Mouse (Mus musculus) regulatory T cell (primary cell): ENCODE results near the gene 4930412O13Rik.

Experiments
- in situ Hi-C: fragments of 300-600 bp; cut with MboI, MseI; formaldehyde crosslinking; loops from one replicate; pipeline ENCODE4 v1.15.1; 2025; ENCODE audit warnings: high pct_unique_total_duplicates

Gene 4930412O13Rik

GRCm38 (mm10) chr2:9881051-9881591 lies at the start of gene 4930412O13Rik:
Gene 4930412O13Rik (plus strand): TSS chr2:9881252.
- in situ Hi-C loops: loop anchor here (10.0 kb wide), 1 partner anchor 526 kb away; no protein-coding TSS in a partner anchor

DNA sequence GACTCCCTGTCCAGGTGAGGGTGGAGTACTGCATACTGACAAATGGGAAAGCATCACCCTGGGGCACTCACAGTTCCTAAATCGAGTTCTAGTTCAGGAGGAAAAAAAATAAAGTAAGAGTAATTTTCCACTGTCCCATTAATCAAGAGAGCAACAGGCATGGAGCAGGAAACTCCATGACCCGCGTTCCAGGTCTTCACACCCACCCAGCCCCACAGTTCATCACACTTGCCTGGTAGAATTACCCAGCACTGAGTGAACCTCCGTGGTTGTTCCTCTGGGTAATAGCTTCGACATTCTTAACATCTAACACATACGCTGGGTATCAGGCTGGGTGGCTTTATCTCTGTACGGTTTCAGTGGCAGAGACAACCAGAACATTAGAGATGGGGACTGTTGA lies 47.3 kb upstream of the 4930412O13Rik start:
- in situ Hi-C loops: no loop called here

GRCm38 (mm10) chr2:9835195-9835594 lies 45.9 kb upstream of the 4930412O13Rik start:
- in situ Hi-C loops: no loop called here

DNA sequence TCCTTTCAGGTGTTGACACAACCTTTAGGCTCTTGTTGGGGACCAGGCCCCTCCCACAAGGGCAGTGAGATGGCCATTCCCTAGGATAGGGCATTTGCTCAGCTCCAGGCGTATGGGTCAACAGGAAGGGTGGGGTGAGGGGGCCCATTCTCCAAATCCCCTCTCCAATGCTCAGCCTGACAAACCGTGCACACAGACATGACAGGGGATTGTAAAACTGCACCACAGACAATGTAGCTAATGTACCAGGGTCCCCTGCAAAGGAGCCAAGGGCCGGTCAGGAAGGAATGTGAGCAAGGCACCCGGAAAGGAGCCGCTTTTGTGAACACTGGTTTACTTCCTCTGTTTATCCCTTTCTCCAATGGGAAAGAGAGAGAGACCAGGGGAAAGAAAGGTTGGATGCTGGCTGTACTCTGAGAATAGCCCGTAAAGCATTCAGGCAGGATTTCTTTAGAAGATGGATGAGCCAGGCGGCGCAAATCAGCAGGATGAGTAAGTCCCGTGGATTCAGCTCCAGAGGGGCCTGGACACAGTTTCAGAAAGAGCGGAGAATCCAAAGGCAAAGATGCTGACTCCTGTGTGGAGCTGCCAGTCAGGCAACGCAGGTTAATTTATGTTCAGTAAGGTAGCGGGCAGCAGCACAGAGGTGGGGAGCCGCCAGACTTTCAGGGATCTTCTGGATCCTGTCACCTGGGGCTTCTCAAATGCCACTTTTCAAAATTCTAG lies 28.0 kb upstream of the 4930412O13Rik start:
- in situ Hi-C loops: no loop called here

- in situ Hi-C loops: no loop called here
Observed at GRCm38 (mm10) chr2:9855861-9856260, 25.2 kb upstream of the 4930412O13Rik start.

GRCm38 (mm10) chr2:9860698-9861097 lies 20.4 kb upstream of the 4930412O13Rik start:
- in situ Hi-C loops: no loop called here

GRCm38 (mm10) chr2:9867092-9867825 lies 13.8 kb upstream of the 4930412O13Rik start:
- in situ Hi-C loops: no loop called here

DNA sequence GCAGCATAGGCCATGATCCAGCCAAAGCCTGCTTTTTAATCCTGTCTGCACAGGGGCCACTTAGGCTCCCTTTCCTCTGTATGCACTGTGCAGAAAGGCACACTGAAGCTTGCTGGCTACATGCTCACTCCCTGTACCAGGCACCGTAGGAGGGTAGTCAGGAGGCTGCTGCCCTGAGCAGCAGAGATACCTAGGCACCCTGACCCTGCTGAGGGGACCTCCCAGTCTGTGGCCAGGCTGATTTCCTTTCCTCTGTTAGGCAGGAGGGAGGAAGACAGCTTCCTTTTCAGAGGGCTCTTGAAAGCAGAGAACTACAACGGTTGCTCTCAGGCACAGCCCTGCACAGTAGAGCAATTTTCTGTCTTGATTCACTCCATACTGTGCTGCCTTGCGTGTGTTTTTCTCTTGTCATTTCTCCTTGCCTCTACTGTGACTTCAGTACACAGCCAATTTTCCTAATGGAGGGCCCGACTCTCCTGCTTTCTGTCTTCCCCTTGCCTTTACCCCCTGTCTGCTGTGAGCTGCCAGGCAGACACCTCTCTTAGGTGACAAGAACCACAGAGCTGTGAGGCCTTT lies 9.8 kb upstream of the 4930412O13Rik start:
- in situ Hi-C loops: loop anchor here (5.0 to 10.0 kb wide), 2 partner anchors 184 to 504 kb away; partner anchors contain the start of gene Sfmbt2

DNA sequence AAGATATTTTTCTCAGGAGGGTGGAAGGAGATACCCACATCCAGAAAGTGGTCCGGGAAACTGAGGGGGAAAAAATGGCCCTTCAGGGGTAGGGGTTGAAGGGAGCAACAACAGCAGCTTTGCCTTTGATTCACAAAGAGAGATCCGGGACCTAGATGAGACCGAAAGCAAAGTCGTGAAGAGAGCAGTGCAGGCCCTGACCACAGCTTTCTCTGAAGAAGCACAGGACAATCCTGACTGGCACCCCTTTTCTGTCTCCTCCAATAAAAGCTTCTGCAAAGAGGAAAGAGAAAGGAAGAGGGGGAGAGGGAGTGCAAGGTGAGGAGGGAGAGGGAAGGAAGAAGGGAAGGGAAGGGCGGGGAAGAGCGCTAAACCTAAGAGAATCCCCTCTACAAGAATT lies 9.3 kb upstream of the 4930412O13Rik start:
- in situ Hi-C loops: loop anchor here (5.0 to 10.0 kb wide), 2 partner anchors 184 to 503 kb away; partner anchors contain the start of gene Sfmbt2

DNA sequence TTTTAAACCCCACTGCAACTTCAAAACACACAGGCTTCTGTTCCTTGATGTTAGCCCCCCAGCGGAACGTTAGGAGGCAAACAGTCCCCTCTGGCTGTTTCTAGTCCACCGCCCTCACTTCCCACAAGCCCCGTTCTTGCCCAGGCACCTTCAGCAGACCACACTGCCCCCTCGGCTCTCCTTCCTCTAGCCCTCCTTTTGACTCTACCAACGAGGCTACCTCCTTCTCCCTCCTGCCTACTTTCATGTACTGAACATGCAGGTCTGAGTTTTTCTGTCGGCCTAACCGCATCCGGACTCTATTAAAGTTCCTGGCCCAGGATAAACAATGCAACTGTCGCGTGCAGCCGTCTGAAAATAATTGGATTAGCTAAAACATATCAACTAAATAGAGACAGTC lies 8.4 kb upstream of the 4930412O13Rik start:
- in situ Hi-C loops: loop anchor here (5.0 to 10.0 kb wide), 2 partner anchors 185 to 502 kb away; partner anchors contain the start of gene Sfmbt2

DNA sequence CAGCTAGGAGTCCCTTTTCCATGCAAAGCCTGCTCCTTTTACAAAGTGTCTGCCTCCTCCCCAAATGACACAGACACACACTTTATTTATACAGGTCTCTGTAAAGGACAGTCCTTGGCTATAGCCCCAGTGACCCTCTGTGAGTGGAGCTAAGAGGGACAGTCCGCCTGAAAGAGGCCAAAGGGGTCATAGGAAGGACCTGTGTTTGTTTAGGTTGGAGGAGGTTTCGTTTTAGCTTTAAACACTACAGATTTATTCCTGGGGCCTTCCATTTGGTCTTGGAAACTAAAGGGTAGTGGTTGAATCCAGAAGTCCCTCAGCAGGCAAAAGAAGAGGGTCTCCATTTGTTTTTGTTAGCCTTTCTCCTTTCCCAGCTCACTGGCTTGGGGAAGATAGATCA lies 7.3 kb upstream of the 4930412O13Rik start:
- in situ Hi-C loops: loop anchor here (5.0 to 10.0 kb wide), 2 partner anchors 186 to 501 kb away; partner anchors contain the start of gene Sfmbt2

- in situ Hi-C loops: loop anchor here (5.0 to 10.0 kb wide), 2 partner anchors 187 to 500 kb away; partner anchors contain the start of gene Sfmbt2
Observed at GRCm38 (mm10) chr2:9874467-9875219, 6.4 kb upstream of the 4930412O13Rik start.

DNA sequence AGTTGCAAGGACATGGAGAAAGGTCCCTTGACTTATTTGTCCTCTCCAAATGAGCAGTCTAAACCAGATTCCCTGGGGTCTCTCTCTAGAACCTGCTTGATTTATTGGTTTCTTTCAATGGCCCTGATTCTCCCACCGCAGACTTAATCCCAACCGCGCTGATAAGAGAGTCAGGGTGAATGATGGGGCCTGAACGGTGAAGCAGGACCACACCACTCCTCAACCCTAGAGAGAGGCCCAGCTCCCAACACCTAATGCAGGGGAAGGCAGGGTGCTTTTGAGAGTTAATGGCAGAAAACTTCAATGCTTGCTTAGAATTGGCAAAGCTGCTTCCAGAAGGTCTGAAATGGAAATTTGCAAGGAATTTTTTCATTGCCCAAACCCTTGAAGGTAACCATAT lies 5.8 kb upstream of the 4930412O13Rik start:
- in situ Hi-C loops: loop anchor here (10.0 kb wide), 1 partner anchor 500 kb away; the partner anchor contains the start of gene Sfmbt2

DNA sequence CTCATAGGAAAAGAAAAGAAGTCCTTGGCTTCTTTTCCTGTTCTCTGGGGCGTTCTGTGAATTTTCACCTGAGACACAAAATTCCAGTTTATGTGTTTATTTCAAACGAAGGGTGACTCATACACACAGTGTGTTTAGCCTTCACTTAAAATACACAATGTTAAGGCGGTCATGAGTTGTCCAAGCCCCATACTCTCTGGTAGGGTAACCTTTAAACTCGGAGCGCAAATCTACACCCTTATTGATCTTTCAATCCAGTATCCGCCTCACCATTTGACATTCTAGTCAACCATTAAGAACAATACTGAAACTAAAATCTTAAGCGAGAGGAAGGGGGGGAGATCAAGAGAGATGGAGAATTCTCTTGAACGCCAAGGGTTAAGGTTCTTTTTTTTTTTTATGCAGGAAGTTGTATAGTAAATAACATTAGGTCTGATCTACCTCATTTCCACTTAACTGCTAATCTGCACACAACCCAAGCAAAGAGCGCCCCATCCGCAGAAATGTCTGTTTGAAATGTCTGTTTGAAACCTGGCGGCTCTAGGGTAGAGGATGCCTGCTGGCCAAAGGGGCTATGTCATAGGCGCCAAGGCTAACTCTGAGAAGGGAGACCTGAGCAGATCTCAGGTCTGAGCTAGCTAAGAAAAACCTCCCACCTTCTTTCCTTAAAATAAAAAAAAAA lies 5.2 kb upstream of the 4930412O13Rik start:
- in situ Hi-C loops: loop anchor here (10.0 kb wide), 1 partner anchor 499 kb away; the partner anchor contains the start of gene Sfmbt2

GRCm38 (mm10) chr2:9876621-9877325 lies 4.3 kb upstream of the 4930412O13Rik start:
- in situ Hi-C loops: loop anchor here (10.0 kb wide), 1 partner anchor 498 kb away; the partner anchor contains the start of gene Sfmbt2

GRCm38 (mm10) chr2:9877326-9877690 lies 3.7 kb upstream of the 4930412O13Rik start:
- in situ Hi-C loops: loop anchor here (10.0 kb wide), 1 partner anchor 497 kb away; the partner anchor contains the start of gene Sfmbt2

- in situ Hi-C loops: loop anchor here (10.0 kb wide), 1 partner anchor 497 kb away; the partner anchor contains the start of gene Sfmbt2
Observed at GRCm38 (mm10) chr2:9877966-9878563, 3.0 kb upstream of the 4930412O13Rik start.

DNA sequence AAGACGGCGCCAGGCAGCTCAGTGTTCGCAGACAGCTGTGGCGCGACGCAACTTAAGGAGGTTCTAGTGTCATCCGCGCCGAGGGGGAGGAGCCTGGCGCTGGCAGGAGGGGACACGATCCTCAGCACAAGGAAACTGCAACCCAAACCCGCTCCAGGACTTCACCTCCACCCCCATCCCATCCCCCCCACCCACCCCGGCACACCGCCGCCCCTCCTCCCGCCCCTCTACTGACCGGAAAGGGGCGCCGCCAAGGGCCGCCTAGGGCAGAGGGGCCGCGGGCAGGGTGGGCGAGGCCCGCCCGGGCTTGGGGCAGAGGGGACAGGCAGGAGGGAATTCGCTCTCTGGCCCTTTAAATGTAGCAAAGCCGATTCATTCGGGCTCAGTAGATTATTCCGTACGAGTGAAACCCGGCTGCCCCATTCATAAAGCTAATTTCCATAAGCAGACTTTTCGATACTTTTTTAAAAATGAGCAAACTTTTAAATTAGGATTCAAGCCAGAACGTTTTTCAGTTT lies 2.4 kb upstream of the 4930412O13Rik start:
- in situ Hi-C loops: loop anchor here (10.0 kb wide), 1 partner anchor 496 kb away; the partner anchor contains the start of gene Sfmbt2

GRCm38 (mm10) chr2:9879092-9879491 lies 2.0 kb upstream of the 4930412O13Rik start:
- in situ Hi-C loops: loop anchor here (10.0 kb wide), 1 partner anchor 496 kb away; the partner anchor contains the start of gene Sfmbt2
